Mouse (Mus musculus) R1 (cell line): ENCODE results near the gene Rab27a.
A peak's percentile ranks its signal among the peaks of the same experiment; 100 is the strongest.
"Not testable (repeated sequence)": the region's sequence is repeated elsewhere in the genome, so short reads cannot be mapped to it uniquely, and the experiment has no call there.

ENCODE experiments used
- DNase-seq: peaks from one replicate; pipeline ENCODE4 v3.0.0-alpha.2; 2018; ENCODE audit warnings: low read depth, low spot score

Rab27a gene

GRCm38 (mm10) chr9:73090121-73090520 is 45.5 kb downstream of the Rab27a start:
- DNase-seq = no peak

- DNase-seq = peak; percentile 80
Observed at GRCm38 (mm10) chr9:73091747-73092146, 47.1 kb downstream of the Rab27a start.

- DNase-seq = peak; percentile 99
Observed at GRCm38 (mm10) chr9:73094580-73094979, 49.9 kb downstream of the Rab27a start.

- no peak for DNase-seq
Observed at GRCm38 (mm10) chr9:73097898-73098297, 53.2 kb downstream of the Rab27a start.

GRCm38 (mm10) chr9:73101536-73101935 is 56.9 kb downstream of the Rab27a start, which contains the start of gene Khdc3:
Gene Khdc3, plus strand, starts transcription at chr9:73101836.
- no peak for DNase-seq

- DNase-seq = peak; percentile 81
Observed at GRCm38 (mm10) chr9:73102181-73102580, 57.5 kb downstream of the Rab27a start, which contains the start of gene Gm20509. Gene Gm20509, plus strand, starts transcription at chr9:73102470.

- no peak for DNase-seq
Observed at GRCm38 (mm10) chr9:73103159-73103879, 58.7 kb downstream of the Rab27a start.

- no peak for DNase-seq
Observed at GRCm38 (mm10) chr9:73103880-73104198, 59.2 kb downstream of the Rab27a start.

GRCm38 (mm10) chr9:73105141-73105540 is 60.5 kb downstream of the Rab27a start:
- DNase-seq = no peak

GRCm38 (mm10) chr9:73105771-73106170 is 61.1 kb downstream of the Rab27a start:
- DNase-seq = no peak

- DNase-seq = peak; percentile 99
Observed at GRCm38 (mm10) chr9:73112919-73113906, 68.6 kb downstream of the Rab27a start, which contains the start of gene Rsl24d1. Gene Rsl24d1, plus strand, starts transcription at chr9:73113426.

- DNase-seq = not testable (repeated sequence)
Observed at GRCm38 (mm10) chr9:73116704-73117103, 72.0 kb downstream of the Rab27a start.

- DNase-seq = peak; percentile 51
Observed at GRCm38 (mm10) chr9:73118012-73118411, 73.4 kb downstream of the Rab27a start.

GRCm38 (mm10) chr9:73121735-73122134 is 77.1 kb downstream of the Rab27a start:
- peak; percentile 77 for DNase-seq

GRCm38 (mm10) chr9:73125043-73125570 is 80.5 kb downstream of the Rab27a start:
- DNase-seq = peak; percentile 91

GRCm38 (mm10) chr9:73127457-73127856 is 82.8 kb downstream of the Rab27a start:
- no peak for DNase-seq

- no peak for DNase-seq
Observed at GRCm38 (mm10) chr9:73129875-73130274, 85.2 kb downstream of the Rab27a start.

- DNase-seq = peak; percentile 35
Observed at GRCm38 (mm10) chr9:73130529-73130928, 85.9 kb downstream of the Rab27a start.

- DNase-seq = no peak
Observed at GRCm38 (mm10) chr9:73137341-73137886, 92.8 kb downstream of the Rab27a start.
